Mouse (Mus musculus) liver, embryonic 13.5 days (tissue): Measurements from ENCODE around the gene Col2a1. TPM values are rescaled to one million over a fixed set of nuclear protein-coding genes. Genes with fewer than 3 reads are reported as not detected.
A peak's percentile ranks its signal among the peaks of the same experiment; 100 is the strongest.

Experiments used
- ATAC-seq: fragments of 200-750 bp; cut with Nextera tagmentation; 2 replicates; pipeline ENCODE4 v1.8.0; 2017; ENCODE audit warnings: low read depth, mild to moderate bottlenecking, moderate number of reproducible peaks, moderate library complexity
- DNase-seq: peaks from one replicate; pipeline ENCODE4 v3.0.0; 2022
- H3K27ac ChIP-seq: fragments of 300-500 bp; sonication (generic); 2 replicates; pipeline ENCODE4 v1.5.1; 2015; ENCODE audit warnings: moderate library complexity, mild to moderate bottlenecking, inconsistent platforms
- H3K27me3 ChIP-seq: fragments of 300-500 bp; sonication (generic); 2 replicates; pipeline ENCODE4 v1.6.1; 2015; ENCODE audit warnings: mild to moderate bottlenecking, inconsistent platforms
- H3K36me3 ChIP-seq: fragments of 300-500 bp; sonication (generic); 2 replicates; pipeline ENCODE4 v1.6.1; 2015; ENCODE audit warnings: mild to moderate bottlenecking, inconsistent platforms
- H3K4me1 ChIP-seq: fragments of 300-500 bp; sonication (generic); replicated peaks from 2 replicates; pipeline ENCODE4 v1.6.1; 2015; ENCODE audit warnings: inconsistent platforms
- H3K4me2 ChIP-seq: fragments of 300-500 bp; sonication (generic); 2 replicates; pipeline ENCODE4 v1.6.1; 2015; ENCODE audit warnings: inconsistent platforms, mild to moderate bottlenecking, moderate library complexity
- H3K4me3 ChIP-seq: fragments of 300-500 bp; sonication (generic); replicated peaks from 2 replicates; pipeline ENCODE4 v1.5.1; 2015; ENCODE audit warnings: mild to moderate bottlenecking, inconsistent platforms
- H3K9ac ChIP-seq: fragments of 300-500 bp; sonication (generic); 2 replicates; pipeline ENCODE4 v1.6.1; 2015; ENCODE audit warnings: mild to moderate bottlenecking, inconsistent platforms
- H3K9me3 ChIP-seq: fragments of 300-500 bp; sonication (generic); replicated peaks from 2 replicates; pipeline ENCODE4 v1.6.1; 2016; ENCODE audit warnings: inconsistent platforms
- WGBS: fragments of 180-500 bp; shearing (Covaris S2); methylation state at CpG from one replicate; pipeline ENCODE4 v1.1.7; 2015; ENCODE audit not compliant: insufficient replicate concordance; 5-methylcytosine and 5-hydroxymethylcytosine counted together
- polyA plus RNA-seq: library from polyadenylated mRNA; unstranded; fragments of >200 nt; fragmentation: Nextera tagmentation; extraction: Ambion mirVana; gene quantifications from 2 replicates; pipeline ENCODE4 v1.2.1, GENCODE M21; 2015

Gene Col2a1
- polyA plus RNA-seq, 1 experiment from 2014 or later, result 0.27 TPM

- H3K4me3 ChIP-seq, result no peak overlapping the region
- H3K27ac ChIP-seq, result no peak overlapping the region
- no peak for ATAC-seq
- H3K4me1 ChIP-seq, result peaks cover 12% of the 10 kb centered on the region
- H3K4me2 ChIP-seq, result no peak overlapping the region
- H3K9me3 ChIP-seq, result no peaks in the 10 kb centered on the region
- 46% methylated on average over 1 of the region's 1 CpGs for WGBS
- H3K9ac ChIP-seq, result no peak overlapping the region
- H3K27me3 ChIP-seq, result peaks cover 20% of the 10 kb centered on the region
- H3K36me3 ChIP-seq, result no peaks in the 10 kb centered on the region
- DNase-seq, result no peak
Observed at GRCm38 (mm10) chr15:97989544-97989943, 15.0 kb downstream of the Col2a1 start.

- no peak for DNase-seq
- ATAC-seq, result no peak
- Histone ChIP-seq H3K9ac (no peak overlapping the region), H3K4me2 (no peak overlapping the region), H3K4me3 (no peak overlapping the region), H3K36me3 (no peaks in the 10 kb centered on the region), H3K4me1 (no peaks in the 10 kb centered on the region), H3K27me3 (no peaks in the 10 kb centered on the region), H3K27ac (no peak overlapping the region), H3K9me3 (no peaks in the 10 kb centered on the region)
- 70% methylated on average over 6 of the region's 6 CpGs for WGBS
Observed at GRCm38 (mm10) chr15:97981560-97981959, 22.9 kb downstream of the Col2a1 start.

GRCm38 (mm10) chr15:97973248-97974005 is 31.1 kb downstream of the Col2a1 start:
- ATAC-seq, result no peak
- no peak overlapping the region for H3K27ac ChIP-seq

GRCm38 (mm10) chr15:97972580-97972979 is 31.9 kb downstream of the Col2a1 start:
- H3K4me3 ChIP-seq, result no peak overlapping the region

More at GRCm38 (mm10) chr15:97973248-97974005, 31.1 kb downstream of the Col2a1 start:
- DNase-seq, result no peak
- WGBS, result 51% methylated on average over 11 of the region's 11 CpGs
- H3K27me3 ChIP-seq, result no peaks in the 10 kb centered on the region
- H3K36me3 ChIP-seq, result no peaks in the 10 kb centered on the region
- no peaks in the 10 kb centered on the region for H3K9me3 ChIP-seq
- no peak overlapping the region for H3K4me2 ChIP-seq
- H3K4me3 ChIP-seq, result no peak overlapping the region
- H3K4me1 ChIP-seq, result no peaks in the 10 kb centered on the region
- H3K9ac ChIP-seq, result no peak overlapping the region

GRCm38 (mm10) chr15:97970299-97970698 is 34.2 kb downstream of the Col2a1 start:
- DNase-seq, result no peak
- WGBS, result 48% methylated on average over 6 of the region's 6 CpGs
- Histone ChIP-seq H3K4me1 (no peaks in the 10 kb centered on the region), H3K9me3 (no peaks in the 10 kb centered on the region), H3K36me3 (no peaks in the 10 kb centered on the region), H3K27me3 (no peaks in the 10 kb centered on the region), H3K9ac (no peak overlapping the region), H3K4me2 (no peak overlapping the region), H3K27ac (no peak overlapping the region), H3K4me3 (no peak overlapping the region)
- ATAC-seq, result no peak

More at GRCm38 (mm10) chr15:97972580-97972979, 31.9 kb downstream of the Col2a1 start:
- Histone ChIP-seq H3K9ac (no peak overlapping the region), H3K27me3 (no peaks in the 10 kb centered on the region), H3K27ac (no peak overlapping the region), H3K4me2 (no peak overlapping the region), H3K9me3 (no peaks in the 10 kb centered on the region), H3K4me1 (no peaks in the 10 kb centered on the region), H3K36me3 (no peaks in the 10 kb centered on the region)
- DNase-seq (no peak), ATAC-seq (no peak)
- 69% methylated on average over 6 of the region's 6 CpGs for WGBS

GRCm38 (mm10) chr15:97965311-97966045 is 39.0 kb downstream of the Col2a1 start:
- H3K36me3 ChIP-seq, result no peaks in the 10 kb centered on the region
- no peaks in the 10 kb centered on the region for H3K27me3 ChIP-seq
- H3K4me3 ChIP-seq, result no peak overlapping the region
- no peaks in the 10 kb centered on the region for H3K9me3 ChIP-seq
- 54% methylated on average over 17 of the region's 17 CpGs for WGBS
- DNase-seq, result no peak
- ATAC-seq, result no peak
- H3K9ac ChIP-seq, result no peak overlapping the region
- H3K27ac ChIP-seq, result no peak overlapping the region
- H3K4me1 ChIP-seq, result peaks cover 7% of the 10 kb centered on the region
- H3K4me2 ChIP-seq, result no peak overlapping the region

GRCm38 (mm10) chr15:97964836-97965187 is 39.7 kb downstream of the Col2a1 start:
- 42% methylated on average over 7 of the region's 7 CpGs for WGBS
- Histone ChIP-seq H3K36me3 (no peaks in the 10 kb centered on the region), H3K27ac (no peak overlapping the region), H3K9ac (peak overlapping the region; percentile 81), H3K4me2 (peak overlapping the region; percentile 93), H3K27me3 (no peaks in the 10 kb centered on the region), H3K9me3 (no peaks in the 10 kb centered on the region), H3K4me3 (peak overlapping the region; percentile 72), H3K4me1 (peaks cover 7% of the 10 kb centered on the region)
- ATAC-seq (no peak), DNase-seq (no peak)

GRCm38 (mm10) chr15:97963989-97964835 is 40.3 kb downstream of the Col2a1 start, which contains the start of gene Tmem106c:
TSS of gene Tmem106c (plus strand) at chr15:97964200.
- H3K27ac ChIP-seq, result peak within 1 kb of the TSS; percentile 34
- no peaks in the 10 kb centered on the region for H3K36me3 ChIP-seq
- H3K4me1 ChIP-seq, result peaks cover 7% of the 10 kb centered on the region
- no peaks in the 10 kb centered on the region for H3K9me3 ChIP-seq
- peak; percentile 88 for DNase-seq
- H3K9ac ChIP-seq, result peak within 1 kb of the TSS; percentile 81
- peak within 1 kb of the TSS; percentile 93 for H3K4me2 ChIP-seq
- peak within 1 kb of the TSS; percentile 72 for H3K4me3 ChIP-seq
- 1% methylated on average over 67 of the region's 67 CpGs for WGBS
- no peaks in the 10 kb centered on the region for H3K27me3 ChIP-seq
- peak; percentile 92 for ATAC-seq

GRCm38 (mm10) chr15:97963329-97963988 is 41.0 kb downstream of the Col2a1 start:
- H3K4me3 ChIP-seq, result peak overlapping the region; percentile 72
- no peaks in the 10 kb centered on the region for H3K27me3 ChIP-seq
- ATAC-seq (0 out of 2 replicates have a peak, but pooled peaks have one; percentile 27), DNase-seq (no peak)
- no peaks in the 10 kb centered on the region for H3K9me3 ChIP-seq
- H3K36me3 ChIP-seq, result no peaks in the 10 kb centered on the region
- H3K9ac ChIP-seq, result peak overlapping the region; percentile 74
- peak overlapping the region; percentile 93 for H3K4me2 ChIP-seq
- peaks cover 7% of the 10 kb centered on the region for H3K4me1 ChIP-seq
- H3K27ac ChIP-seq, result no peak overlapping the region; the same call in 1 of the 2 replicates
- 8% methylated on average over 13 of the region's 13 CpGs for WGBS

GRCm38 (mm10) chr15:97956416-97956815 is 48.1 kb downstream of the Col2a1 start:
- Histone ChIP-seq H3K4me1 (no peaks in the 10 kb centered on the region), H3K4me2 (no peak overlapping the region), H3K4me3 (no peak overlapping the region), H3K27ac (no peak overlapping the region), H3K9me3 (no peaks in the 10 kb centered on the region), H3K36me3 (no peaks in the 10 kb centered on the region), H3K9ac (no peak overlapping the region), H3K27me3 (0 out of 2 replicates have a peak, but pooled peaks cover 2% of the 10 kb centered on the region)
- 72% methylated on average over 11 of the region's 11 CpGs for WGBS
- DNase-seq (no peak), ATAC-seq (no peak)
